Mouse (Mus musculus) right cerebral cortex, adult 2 months (tissue): ENCODE data around the gene Mepce.
A peak's percentile ranks its signal among the peaks of the same experiment; 100 is the strongest.

Experiments used
- DNase-seq, 2 experiments: peaks; one replicate each; pipeline ENCODE4 v3.0.0; 2021 to 2022; ENCODE audit warnings: low spot score in 2 of 2

Mepce gene

DNA sequence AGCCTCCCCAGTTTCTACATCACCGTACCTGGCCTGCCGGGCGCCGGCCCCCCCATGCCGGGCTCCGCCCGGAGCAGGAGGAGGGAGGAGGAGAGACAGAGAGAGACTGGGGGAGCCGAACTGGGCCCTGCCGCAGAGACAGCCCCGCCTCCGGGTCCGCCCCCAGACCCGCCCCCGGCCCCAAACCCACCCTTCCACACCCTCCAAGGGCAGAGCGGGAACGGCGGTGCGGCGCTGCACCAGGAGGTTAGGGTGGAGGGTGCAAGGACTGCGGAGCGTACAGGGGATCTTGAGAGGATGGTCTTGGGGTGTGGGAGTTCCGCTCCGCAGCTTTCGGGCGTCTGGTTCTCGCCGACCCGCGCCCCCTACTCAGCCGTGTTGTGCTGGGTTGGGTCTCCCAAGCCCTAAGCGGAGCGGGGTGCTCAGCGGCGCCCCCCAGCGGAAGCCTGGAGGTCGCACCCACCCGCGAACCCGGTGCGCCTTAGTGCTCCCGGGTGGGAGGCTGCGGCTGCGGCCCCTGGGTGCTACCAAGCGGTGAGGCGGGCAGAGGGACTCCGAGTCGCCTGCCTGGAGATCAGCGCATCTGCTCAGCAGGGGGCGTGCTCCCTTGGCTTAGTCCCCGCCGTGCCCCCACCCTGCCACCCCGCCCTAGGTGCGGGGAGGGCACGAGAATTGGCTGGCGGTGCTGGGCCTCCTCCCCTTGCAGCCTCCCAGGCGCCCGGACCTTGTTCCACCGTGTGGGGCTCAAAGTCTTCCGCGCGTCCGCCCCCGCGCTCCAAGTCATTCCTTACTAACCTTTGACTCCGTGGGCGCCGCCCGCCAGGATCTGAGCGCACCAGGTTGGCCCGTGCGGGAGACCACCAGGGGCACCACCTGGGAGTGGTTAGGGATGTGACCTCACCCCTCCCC, 46.2 kb downstream of the Mepce start, which contains the start of gene Nyap1:
Gene Nyap1 (minus strand): TSS at position 585 of the 909 bp plus-strand sequence.
- peak; percentile 75 to 80 for DNase-seq

DNA sequence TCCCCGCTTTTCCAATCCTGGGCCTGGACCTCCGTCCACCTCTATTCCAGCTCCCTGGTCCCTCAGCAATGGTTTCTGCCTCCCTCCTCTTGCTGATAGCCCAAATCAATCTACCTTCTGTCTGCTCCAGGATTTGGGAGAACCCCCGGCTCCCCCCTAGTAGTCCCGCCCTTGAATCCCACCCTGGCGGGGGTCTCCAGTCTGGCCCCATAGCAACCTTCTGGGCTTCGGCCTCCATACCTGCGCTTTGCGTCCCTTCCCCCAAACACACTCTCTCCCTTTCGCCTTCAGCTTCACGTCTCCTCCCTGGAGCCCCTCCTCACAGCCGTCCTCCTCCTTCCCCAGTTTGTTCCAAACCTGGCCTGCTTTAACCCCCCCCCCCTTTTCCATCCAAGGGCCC, 46.9 kb downstream of the Mepce start:
- peak in 1 of 2 experiments; percentile 22 for DNase-seq

DNA sequence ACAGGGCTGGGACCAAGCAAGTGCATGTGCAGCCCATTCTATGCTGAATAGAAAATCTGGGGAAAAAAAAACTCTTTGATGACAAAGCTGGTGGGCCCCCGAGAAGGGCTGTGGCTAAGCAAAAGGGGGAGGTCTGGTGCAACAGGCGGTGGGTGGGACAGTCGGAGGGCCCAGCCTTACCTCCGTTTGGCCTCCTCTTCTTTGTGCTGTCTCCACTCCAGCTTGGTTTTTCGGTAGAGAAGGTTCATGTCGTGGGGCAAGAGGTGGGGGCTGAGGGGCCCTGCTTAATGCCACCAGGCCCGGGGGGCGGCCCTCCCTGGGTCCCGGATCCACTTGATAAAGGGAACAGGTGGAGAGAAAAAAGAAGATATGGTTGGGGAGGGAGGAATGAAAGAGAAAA, 48.0 kb downstream of the Mepce start:
- no peak for DNase-seq

DNA sequence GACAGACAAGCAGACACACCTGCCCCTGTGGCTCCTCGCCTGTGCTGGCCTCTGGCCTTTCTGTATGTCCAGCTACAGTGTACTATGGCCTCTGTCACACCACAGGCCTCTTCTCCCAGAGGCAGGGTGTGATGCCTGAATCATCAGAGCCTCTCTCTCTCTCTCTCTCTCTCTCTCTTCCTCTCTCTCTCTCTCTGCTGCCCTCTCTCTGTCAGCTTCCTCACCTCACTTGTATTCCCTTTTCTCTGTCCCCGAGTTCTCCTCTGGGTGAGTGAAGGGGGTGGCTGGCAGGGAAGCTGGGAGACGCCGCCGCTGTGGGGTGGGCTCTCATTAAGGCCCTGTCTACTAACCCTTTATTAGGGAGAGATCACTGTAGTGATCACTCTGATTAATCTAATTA, 48.9 kb downstream of the Mepce start:
- peak in 1 of 2 experiments; percentile 33 for DNase-seq

DNA sequence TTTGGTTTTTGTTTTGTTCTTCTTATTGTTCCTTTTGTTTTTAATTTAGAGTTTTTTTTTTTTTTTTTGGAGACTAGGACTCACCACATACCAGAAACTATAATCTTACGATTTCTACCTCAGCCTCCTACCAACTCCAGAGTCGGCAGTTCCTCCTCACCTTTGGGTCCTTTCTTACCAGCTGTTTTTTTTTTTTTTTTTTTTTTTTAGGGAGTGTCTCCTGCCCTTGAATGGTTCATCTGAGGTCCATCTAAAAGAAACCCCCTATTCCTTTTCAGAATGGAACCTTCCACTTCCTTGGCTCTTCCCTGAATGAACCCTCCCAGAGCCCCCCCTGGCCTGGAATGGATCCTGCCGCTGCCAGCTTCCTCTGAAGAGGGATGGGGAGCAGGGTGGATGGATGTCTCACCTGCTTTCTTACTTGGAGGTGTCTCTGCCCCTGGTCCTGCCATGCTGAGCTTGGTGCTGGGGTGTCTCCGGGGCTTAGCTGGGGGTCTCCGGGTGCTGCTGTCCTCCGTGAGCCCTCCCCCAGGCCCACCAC, 50.0 kb downstream of the Mepce start:
- peak in 1 of 2 experiments; percentile 59 for DNase-seq

DNA sequence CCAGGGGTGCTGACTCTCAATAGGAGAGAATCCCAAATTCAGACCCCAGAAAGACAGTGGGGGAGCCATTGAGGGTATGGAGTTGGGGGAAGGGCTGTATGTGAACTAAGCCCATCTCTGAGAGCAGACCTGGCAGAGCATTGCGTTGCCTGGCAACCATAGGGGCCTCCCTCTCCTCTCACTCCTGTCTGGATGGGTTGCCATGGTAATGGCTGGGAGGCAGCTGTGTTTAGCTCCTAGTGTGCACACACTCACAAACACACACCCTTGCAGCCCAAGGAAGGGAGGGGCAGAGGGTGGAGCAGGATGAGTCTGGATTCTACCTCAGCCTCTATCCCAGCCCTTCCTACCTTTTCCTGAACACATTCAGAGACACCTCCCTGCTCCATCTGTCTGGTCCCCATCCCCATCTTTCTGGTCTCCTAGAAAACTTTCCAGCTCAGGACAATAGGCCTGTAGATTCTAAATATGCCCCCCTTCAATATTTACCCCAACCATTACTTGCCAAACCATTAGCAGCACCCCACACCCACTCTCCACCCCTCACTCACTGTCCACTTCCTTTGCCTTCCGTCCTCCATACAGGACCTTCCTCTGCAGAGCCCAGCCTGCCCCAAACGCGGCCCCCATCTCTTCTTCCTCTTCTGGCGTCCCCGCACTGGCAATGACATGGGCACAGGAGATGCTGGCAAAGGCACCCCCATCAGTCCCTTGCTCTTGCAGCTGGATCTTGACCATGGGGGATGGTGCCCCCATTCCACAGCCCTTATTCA, 53.0 kb downstream of the Mepce start:
- peak; percentile 89 to 90 for DNase-seq

DNA sequence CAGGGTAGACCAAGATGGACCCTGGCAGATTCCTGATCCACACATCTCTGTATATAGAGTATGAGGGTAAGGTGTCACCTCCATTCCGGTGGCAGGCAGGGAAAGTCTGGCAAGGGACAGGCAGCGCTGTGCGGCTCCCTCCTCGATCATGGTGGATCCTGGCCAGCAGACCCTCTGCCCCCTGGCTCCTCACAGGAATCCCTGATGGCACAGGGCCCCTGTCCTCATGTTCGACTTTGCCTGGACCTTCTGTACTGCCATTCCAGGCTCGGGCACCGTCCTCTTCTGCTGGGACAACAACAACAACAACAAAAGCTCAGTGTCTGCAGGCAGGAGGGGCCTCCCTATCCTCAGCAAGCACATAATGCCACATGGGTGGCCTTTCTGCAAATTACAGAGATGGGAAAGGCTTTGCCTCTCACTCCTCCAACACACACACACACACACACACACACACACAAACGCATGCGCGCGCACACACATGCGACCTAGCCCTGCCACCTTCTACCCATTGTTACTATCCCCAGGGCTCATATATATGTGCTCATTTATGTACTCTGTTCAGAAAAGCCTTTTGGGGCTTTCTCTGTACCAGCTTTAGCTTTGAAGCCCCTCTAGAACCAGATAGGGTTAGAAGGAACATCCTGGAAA, 53.7 kb downstream of the Mepce start:
- peak; percentile 29 to 47 for DNase-seq
